ENCODE assay signal across 8 mouse cellular contexts in genomic region chr7:133052819-133053218, GRCm38 (mm10).
A peak's percentile ranks its signal among the peaks of the same experiment; 100 is the strongest.
DNase-seq lines count a peak whose midpoint lies in the region; ATAC-seq and TF ChIP-seq lines count a peak whose summit lies in the region.

No protein-coding gene starts in this region.

- H3K27ac ChIP-seq in heart, embryonic 13.5 days (replicated peaks): peak overlapping the region; percentile 79
- H3K27ac ChIP-seq in stomach, embryonic 15.5 days: peak overlapping the region; percentile 68

- no peak overlapping the region for H3K4me3 ChIP-seq in lung, adult 2 months (replicated peaks; ENCODE audit: extremely low read depth, low read depth, low read length)
- H3K4me3 ChIP-seq in heart, embryonic 13.5 days: no peak overlapping the region
- no peak overlapping the region for H3K4me3 ChIP-seq in stomach, embryonic 15.5 days (replicated peaks)

- DNase-seq in lung, adult 18-20 months: peak; percentile 73 to 83
- DNase-seq in lung, adult 2 months: no peak
- peak; percentile 41 to 50 for DNase-seq in kidney, postnatal 4 days
- no peak for DNase-seq in adrenal gland, postnatal 25 days
- no peak for DNase-seq in thymus, postnatal 14 days
- no peak for DNase-seq in left cerebral cortex, postnatal 36 days (ENCODE audit: low spot score in 2 of 2)

- TF ChIP-seq CTCF in lung, adult 2 months (IDR thresholded peaks at IDR 0.05; ENCODE audit: insufficient read depth, low read length): no peak

- H3K4me1 ChIP-seq in lung, adult 2 months (ENCODE audit: control insufficient read depth, insufficient read depth, low read length): peaks cover 17% of the 10 kb centered on the region
- H3K4me1 ChIP-seq in heart, embryonic 13.5 days: peaks cover 73% of the 10 kb centered on the region
- H3K4me1 ChIP-seq in stomach, embryonic 15.5 days: peaks cover 20% of the 10 kb centered on the region

- H3K4me2 ChIP-seq in heart, embryonic 13.5 days: peak overlapping the region; percentile 16; the same call in 1 of the 2 replicates
- H3K4me2 ChIP-seq in stomach, embryonic 15.5 days: no peak overlapping the region

- no peaks in the 10 kb centered on the region for H3K27me3 ChIP-seq in heart, embryonic 13.5 days (replicated peaks)
- H3K27me3 ChIP-seq in stomach, embryonic 15.5 days (replicated peaks): no peaks in the 10 kb centered on the region

- peaks cover 53% of the 10 kb centered on the region for H3K36me3 ChIP-seq in heart, embryonic 13.5 days
- 0 out of 2 replicates have a peak, but pooled peaks cover 13% of the 10 kb centered on the region for H3K36me3 ChIP-seq in stomach, embryonic 15.5 days

- intact Hi-C loops in left cerebral cortex, postnatal 36 days (cut with DNase I): no loop called here

- H3K9ac ChIP-seq in heart, embryonic 13.5 days: no peak overlapping the region
- H3K9ac ChIP-seq in stomach, embryonic 15.5 days: no peak overlapping the region

- no peak; the same call in 1 of the 2 replicates for TF ChIP-seq POLR2A in lung, adult 2 months (IDR thresholded peaks at IDR 0.05; ENCODE audit: borderline replicate concordance, extremely low read depth, low read depth, low read length)

- ATAC-seq in heart, embryonic 13.5 days (ENCODE audit: extremely low read depth, insufficient number of reproducible peaks, low FRiP score, low TSS enrichment): no peak; the same call in 1 of the 2 replicates
- peak; percentile 8; the same call in 1 of the 2 replicates for ATAC-seq in stomach, embryonic 15.5 days (ENCODE audit: insufficient read depth, low FRiP score, low read depth)

- WGBS in lung, adult 2 months: 17% methylated on average over 8 of the region's 8 CpGs
- WGBS in heart, embryonic 13.5 days: 64% methylated on average over 8 of the region's 8 CpGs
- 64% methylated on average over 8 of the region's 8 CpGs for WGBS in stomach, embryonic 15.5 days

- no peaks in the 10 kb centered on the region for H3K9me3 ChIP-seq in heart, embryonic 13.5 days
- H3K9me3 ChIP-seq in stomach, embryonic 15.5 days: no peaks in the 10 kb centered on the region

Comparison
In these comparisons a context has a peak if more than half of its experiments do, and no peak if none do; other contexts are left out.
1. DNase-seq: peak in lung, adult 18-20 months (2 of 2) and kidney, postnatal 4 days (2 of 2); none in lung, adult 2 months (single experiment), adrenal gland, postnatal 25 days (single experiment), thymus, postnatal 14 days (single experiment) and left cerebral cortex, postnatal 36 days (0 of 2).